Mouse (Mus musculus) neutrophil, adult 5-6 weeks (primary cell): Measurements from ENCODE around the gene Mul1. TPM values are rescaled to one million over a fixed set of nuclear protein-coding genes. Genes with fewer than 3 reads are reported as not detected.

Experiments used
- ATAC-seq: fragments of 151-379, 151-347 bp; 2 replicates; pipeline ENCODE4 v1.8.0; 2017; ENCODE audit warnings: mild to moderate bottlenecking, moderate TSS enrichment; ENCODE audit not compliant: insufficient number of reproducible peaks, poor library complexity, low FRiP score, severe bottlenecking; ENCODE audit errors: extremely low read depth
- total RNA-seq: library from RNA; stranded (forward); fragments of 200-1000 nt; gene quantifications from 2 replicates; pipeline ENCODE4 v1.2.3, GENCODE M21; 2017

The Mul1 gene
- total RNA-seq, 1 experiment from 2014 or later: 7.2 TPM

DNA sequence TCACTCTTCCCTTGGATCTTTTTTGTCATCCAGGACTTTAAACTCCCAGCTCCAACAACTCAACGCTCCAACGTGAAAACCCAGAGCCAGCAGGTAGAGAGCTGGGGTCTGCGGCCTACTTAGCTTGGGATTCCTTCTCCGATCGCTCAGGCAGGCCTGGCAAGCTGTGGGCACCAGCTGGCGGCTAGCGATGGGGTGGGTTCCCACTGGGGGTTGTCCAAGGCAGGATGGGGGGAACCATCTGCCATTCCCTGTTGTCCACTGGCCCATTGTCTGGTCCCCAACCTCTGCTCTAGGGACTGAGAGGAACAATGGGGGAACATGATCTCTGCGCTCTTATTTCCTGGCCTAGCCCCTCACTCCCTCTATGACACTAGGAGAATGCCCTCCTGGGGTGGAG is 53.8 kb downstream of the Mul1 start:
- ATAC-seq: no peak

DNA sequence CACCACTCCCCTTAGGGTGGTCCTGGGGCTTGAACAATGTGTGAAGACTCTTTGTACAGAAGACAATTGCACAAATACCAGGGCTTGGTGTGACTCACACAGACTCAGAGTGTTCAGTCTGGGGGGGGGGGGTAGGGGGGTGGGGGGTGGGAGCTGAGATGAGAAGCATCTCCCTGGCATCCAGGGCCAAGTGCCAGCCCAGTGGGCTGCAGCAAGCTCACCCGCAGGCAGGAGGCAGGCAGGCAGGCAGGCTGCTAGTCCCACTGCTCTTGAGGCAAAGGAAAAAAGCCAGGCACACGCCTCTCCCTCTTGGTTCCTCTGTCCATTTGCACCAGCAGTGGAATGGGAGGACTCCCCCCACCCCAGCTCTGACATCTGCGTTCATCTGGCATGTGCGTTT is 56.6 kb downstream of the Mul1 start:
- ATAC-seq: no peak

Other genes with a start within 250 kb of the Mul1 start
- 170 and 181 TPM in 2 replicates for gene Hp1bp3, start 218.4 kb upstream of the Mul1 start, total RNA-seq
- gene Sh2d5, start 184.3 kb upstream of the Mul1 start, total RNA-seq: 0.12 and 0.47 TPM in 2 replicates
- gene Kif17, start 184.2 kb upstream of the Mul1 start, total RNA-seq: not detected in 2 replicates
- 32.8 and 33.4 TPM in 2 replicates for gene Ddost, start 129.9 kb upstream of the Mul1 start, total RNA-seq
- gene Pink1, start 108.4 kb upstream of the Mul1 start, total RNA-seq: 68.0 and 75.8 TPM in 2 replicates
- not detected in 2 replicates for gene Cda, start 66.7 kb upstream of the Mul1 start, total RNA-seq
- gene Fam43b, start 38.1 kb upstream of the Mul1 start, total RNA-seq: not detected in 2 replicates
- 0.23 and 0.25 TPM in 2 replicates for gene Camk2n1, start 19.6 kb downstream of the Mul1 start, total RNA-seq
- gene Vwa5b1, start 201.2 kb downstream of the Mul1 start, total RNA-seq: not detected in 2 replicates